Mouse (Mus musculus) myocyte (in vitro differentiated cells): ENCODE data around the gene Fcor.

Experiments
- CEBPB ChIP-seq: IDR thresholded peaks from 2 replicates; pipeline ENCODE4 v1.6.1; 2011; ENCODE audit warnings: mild to moderate bottlenecking, moderate library complexity; ENCODE audit not compliant: poor library complexity, insufficient read depth, severe bottlenecking
- E2F4 ChIP-seq: IDR thresholded peaks from one replicate; pipeline ENCODE4 v1.6.1; 2011; ENCODE audit warnings: mild to moderate bottlenecking, control low read depth, moderate library complexity; ENCODE audit not compliant: insufficient read depth
- MAX ChIP-seq: IDR thresholded peaks from one replicate; pipeline ENCODE4 v1.6.1; 2011; ENCODE audit warnings: low read depth, mild to moderate bottlenecking, control low read depth
- MYOD1 ChIP-seq, 3 experiments: IDR thresholded peaks; one replicate each; pipeline ENCODE4 v1.6.1; 2011; ENCODE audit warnings: control low read depth in 2 of 3, low read depth in 2 of 3, mild to moderate bottlenecking in 2 of 3, moderate library complexity in 1 of 3; ENCODE audit not compliant: insufficient read length in 2 of 3, control insufficient read depth in 1 of 3
- MYOG ChIP-seq, 3 experiments: IDR thresholded peaks; one replicate each; pipeline ENCODE4 v1.6.1; 2011; ENCODE audit warnings: control low read depth in 2 of 3, low read depth in 2 of 3, mild to moderate bottlenecking in 2 of 3; ENCODE audit not compliant: insufficient read length in 2 of 3, control insufficient read depth in 1 of 3, insufficient read depth in 1 of 3
- POLR2A ChIP-seq: IDR thresholded peaks from one replicate; pipeline ENCODE4 v1.6.1; 2011; ENCODE audit warnings: low read depth, mild to moderate bottlenecking, control low read depth, moderate library complexity; ENCODE audit not compliant: insufficient read length
- POLR2AphosphoS2 ChIP-seq: IDR thresholded peaks from one replicate; pipeline ENCODE4 v1.6.1; 2011; ENCODE audit warnings: low read depth, control low read depth; ENCODE audit not compliant: insufficient read length
- REST ChIP-seq: IDR thresholded peaks from one replicate; pipeline ENCODE4 v1.6.1; 2011; ENCODE audit warnings: mild to moderate bottlenecking, control low read depth, moderate library complexity; ENCODE audit not compliant: insufficient read depth, insufficient read length
- SRF ChIP-seq: IDR thresholded peaks from one replicate; pipeline ENCODE4 v1.6.1; 2011; ENCODE audit warnings: low read depth; ENCODE audit not compliant: control insufficient read depth, insufficient read length
- TCF12 ChIP-seq: IDR thresholded peaks from one replicate; pipeline ENCODE4 v1.6.1; 2011; ENCODE audit warnings: mild to moderate bottlenecking, control low read depth; ENCODE audit not compliant: poor library complexity, insufficient read depth, severe bottlenecking
- TCF3 ChIP-seq: IDR thresholded peaks from one replicate; pipeline ENCODE4 v1.6.1; 2011; ENCODE audit warnings: low read depth, control low read depth; ENCODE audit not compliant: insufficient read length
- USF1 ChIP-seq: IDR thresholded peaks from one replicate; pipeline ENCODE4 v1.6.1; 2011; ENCODE audit warnings: low read depth, mild to moderate bottlenecking, control low read depth, moderate library complexity

GRCm38 (mm10) chr8:3621199-3621970 lies 50.8 kb downstream of the Fcor start, which contains the start of the genes Xab2 and Pet100:
- no peak for TF ChIP-seq TCF12
- TF ChIP-seq POLR2A, result peak; percentile 68
- peak; percentile 51 for TF ChIP-seq POLR2AphosphoS2
- TF ChIP-seq E2F4, result peak; percentile 4
- no peak for TF ChIP-seq CEBPB
- TF ChIP-seq MYOD1 (IDR thresholded peaks at IDR 0.05; ENCODE audit: control insufficient read depth in 1 of 3, insufficient read length in 2 of 3, low read depth in 2 of 3), result no peak
- TF ChIP-seq USF1, result no peak
- no peak for TF ChIP-seq MYOG (IDR thresholded peaks at IDR 0.05; ENCODE audit: control insufficient read depth in 1 of 3, insufficient read depth in 1 of 3, insufficient read length in 2 of 3, low read depth in 2 of 3)
- no peak for TF ChIP-seq MAX
- TF ChIP-seq TCF3, result no peak
- peak; percentile 84 for TF ChIP-seq SRF
- no peak for TF ChIP-seq REST
